Mouse (Mus musculus): ENCODE results near the gene Cobll1. TPM values are rescaled to one million over a fixed set of nuclear protein-coding genes. Genes with fewer than 3 reads are reported as not detected.

Cobll1 gene
- polyA plus RNA-seq, 1 experiment from 2014 or later: 20.2 TPM

DNA sequence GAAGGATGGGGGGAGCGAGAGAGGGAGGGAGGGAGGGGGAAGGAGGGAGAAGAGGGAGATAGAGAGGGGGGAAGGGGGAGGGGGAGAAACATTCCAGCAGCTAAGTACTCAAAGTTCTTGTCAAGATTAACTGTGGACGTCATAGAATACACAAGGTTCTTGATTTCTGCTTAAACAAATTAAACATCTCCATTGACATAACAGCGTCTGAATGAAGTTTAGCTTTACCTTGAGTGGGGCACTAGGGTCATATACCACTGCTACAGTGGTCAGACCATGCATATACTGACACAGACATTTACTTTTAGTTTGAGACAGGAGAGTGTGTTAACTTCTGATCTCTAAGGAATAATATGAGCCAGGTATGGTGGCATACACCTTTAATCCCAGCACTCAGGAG, 135.4 kb downstream of the Cobll1 start:
- no peak overlapping the region for H3K4me3 ChIP-seq (ENCODE audit: low read length)
- no peak for ATAC-seq
- no peak overlapping the region for H3K4me2 ChIP-seq (ENCODE audit: low read depth, low read length)
- no peaks in the 10 kb centered on the region for H3K4me1 ChIP-seq (ENCODE audit: control insufficient read depth, insufficient read depth, low read length)
- H3K27ac ChIP-seq (ENCODE audit: low read length): no peak overlapping the region
- no peaks in the 10 kb centered on the region for H3K27me3 ChIP-seq (replicated peaks; ENCODE audit: control insufficient read depth, insufficient read depth, low read length)
- no peak overlapping the region for H3K9ac ChIP-seq (ENCODE audit: low read depth, low read length)
- 49% methylated on average over 3 of the region's 3 CpGs for WGBS
- H3K36me3 ChIP-seq (ENCODE audit: control insufficient read depth, insufficient read depth, low read length): peaks cover 9% of the 10 kb centered on the region; the same call in 1 of the 2 replicates
- no peaks in the 10 kb centered on the region for H3K9me3 ChIP-seq (ENCODE audit: control insufficient read depth, low read length)

- no peak overlapping the region for H3K4me2 ChIP-seq (ENCODE audit: low read depth, low read length)
- ATAC-seq: no peak
- no peak overlapping the region for H3K4me3 ChIP-seq (ENCODE audit: low read length)
- no peak overlapping the region for H3K9ac ChIP-seq (ENCODE audit: low read depth, low read length)
- 93% methylated on average over 2 of the region's 2 CpGs for WGBS
- peaks cover 9% of the 10 kb centered on the region; the same call in 1 of the 2 replicates for H3K36me3 ChIP-seq (ENCODE audit: control insufficient read depth, insufficient read depth, low read length)
- H3K4me1 ChIP-seq (ENCODE audit: control insufficient read depth, insufficient read depth, low read length): no peaks in the 10 kb centered on the region
- H3K9me3 ChIP-seq (ENCODE audit: control insufficient read depth, low read length): no peaks in the 10 kb centered on the region
- no peaks in the 10 kb centered on the region for H3K27me3 ChIP-seq (replicated peaks; ENCODE audit: control insufficient read depth, insufficient read depth, low read length)
- H3K27ac ChIP-seq (ENCODE audit: low read length): no peak overlapping the region
These were observed 137.8 kb downstream of the Cobll1 start for GRCm38 (mm10) chr2:65101388-65101787.

- Histone ChIP-seq H3K9me3 (ENCODE audit: control insufficient read depth, low read length) (no peaks in the 10 kb centered on the region), H3K27ac (ENCODE audit: low read length) (no peak overlapping the region), H3K27me3 (replicated peaks; ENCODE audit: control insufficient read depth, insufficient read depth, low read length) (no peaks in the 10 kb centered on the region), H3K36me3 (ENCODE audit: control insufficient read depth, insufficient read depth, low read length) (peaks cover 4% of the 10 kb centered on the region; the same call in 1 of the 2 replicates), H3K4me1 (ENCODE audit: control insufficient read depth, insufficient read depth, low read length) (no peaks in the 10 kb centered on the region), H3K9ac (ENCODE audit: low read depth, low read length) (no peak overlapping the region), H3K4me3 (ENCODE audit: low read length) (no peak overlapping the region), H3K4me2 (ENCODE audit: low read depth, low read length) (no peak overlapping the region)
- WGBS: 94% methylated on average over 1 of the region's 1 CpGs
- no peak for ATAC-seq
These were observed 139.2 kb downstream of the Cobll1 start for GRCm38 (mm10) chr2:65100001-65100400.

- ATAC-seq: 0 out of 2 replicates have a peak, but pooled peaks have one; percentile 40
- H3K4me3 ChIP-seq (ENCODE audit: low read length): no peak overlapping the region
- no peaks in the 10 kb centered on the region for H3K36me3 ChIP-seq (ENCODE audit: control insufficient read depth, insufficient read depth, low read length)
- no peak overlapping the region for H3K9ac ChIP-seq (ENCODE audit: low read depth, low read length)
- H3K4me1 ChIP-seq (ENCODE audit: control insufficient read depth, insufficient read depth, low read length): no peaks in the 10 kb centered on the region
- H3K4me2 ChIP-seq (ENCODE audit: low read depth, low read length): no peak overlapping the region
- no peaks in the 10 kb centered on the region for H3K27me3 ChIP-seq (replicated peaks; ENCODE audit: control insufficient read depth, insufficient read depth, low read length)
- no peaks in the 10 kb centered on the region for H3K9me3 ChIP-seq (ENCODE audit: control insufficient read depth, low read length)
- 55% methylated on average over 6 of the region's 6 CpGs for WGBS
- no peak overlapping the region for H3K27ac ChIP-seq (ENCODE audit: low read length)
These were observed 143.6 kb downstream of the Cobll1 start for GRCm38 (mm10) chr2:65095571-65095970.

DNA sequence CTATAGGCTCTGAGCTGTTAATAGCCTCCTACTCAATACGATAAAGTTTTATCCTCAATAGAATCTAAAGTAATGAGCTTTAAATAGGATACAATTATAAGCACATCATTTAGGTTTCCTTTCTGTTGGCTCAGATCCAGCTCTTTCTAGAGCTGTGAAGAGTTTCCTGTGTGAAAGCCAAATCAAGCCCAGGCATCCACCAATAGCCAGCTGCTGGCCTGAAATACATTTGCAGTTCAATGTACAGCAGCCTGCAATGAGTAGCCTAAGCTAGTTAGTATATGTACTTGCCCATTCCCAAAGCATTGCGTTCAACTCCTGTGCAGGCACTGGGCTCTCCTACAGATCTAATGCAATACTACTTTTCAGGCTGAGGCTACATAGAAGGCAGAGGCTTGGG, 145.2 kb downstream of the Cobll1 start:
- WGBS: 74% methylated on average over 2 of the region's 2 CpGs
- no peak overlapping the region for H3K27ac ChIP-seq (ENCODE audit: low read length)
- no peak for ATAC-seq
- H3K36me3 ChIP-seq (ENCODE audit: control insufficient read depth, insufficient read depth, low read length): no peaks in the 10 kb centered on the region
- H3K9ac ChIP-seq (ENCODE audit: low read depth, low read length): no peak overlapping the region
- no peaks in the 10 kb centered on the region for H3K27me3 ChIP-seq (replicated peaks; ENCODE audit: control insufficient read depth, insufficient read depth, low read length)
- no peak overlapping the region for H3K4me3 ChIP-seq (ENCODE audit: low read length)
- no peaks in the 10 kb centered on the region for H3K9me3 ChIP-seq (ENCODE audit: control insufficient read depth, low read length)
- H3K4me2 ChIP-seq (ENCODE audit: low read depth, low read length): no peak overlapping the region
- no peaks in the 10 kb centered on the region for H3K4me1 ChIP-seq (ENCODE audit: control insufficient read depth, insufficient read depth, low read length)

DNA sequence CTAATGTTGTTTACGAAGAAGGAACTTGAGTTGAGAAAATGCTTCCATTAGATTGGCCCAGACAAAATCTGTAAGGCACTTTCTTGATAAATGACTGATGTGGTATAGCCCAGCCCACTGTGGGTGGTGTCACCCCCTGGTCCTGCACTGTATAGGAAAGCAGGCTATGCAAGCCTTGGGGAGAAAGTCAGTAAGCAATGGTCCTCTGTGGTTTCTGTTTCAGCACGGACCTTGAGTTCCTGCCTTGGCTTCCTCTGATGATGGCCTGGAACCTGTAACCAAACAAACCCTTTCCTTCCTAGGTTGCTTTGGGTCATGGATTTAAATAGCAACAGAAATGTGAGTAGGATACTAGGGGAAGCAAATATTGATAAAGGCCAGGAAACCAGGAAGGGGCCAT, 148.2 kb downstream of the Cobll1 start:
- H3K27ac ChIP-seq (ENCODE audit: low read length): no peak overlapping the region
- WGBS: 80% methylated on average over 2 of the region's 2 CpGs
- ATAC-seq: no peak

GRCm38 (mm10) chr2:65087197-65087596, 152.0 kb downstream of the Cobll1 start:
- H3K27me3 ChIP-seq (replicated peaks; ENCODE audit: control insufficient read depth, insufficient read depth, low read length): no peaks in the 10 kb centered on the region
- no peak for ATAC-seq
- H3K27ac ChIP-seq (ENCODE audit: low read length): no peak overlapping the region
- no peak overlapping the region for H3K9ac ChIP-seq (ENCODE audit: low read depth, low read length)
- no peak overlapping the region for H3K4me2 ChIP-seq (ENCODE audit: low read depth, low read length)
- H3K4me3 ChIP-seq (ENCODE audit: low read length): no peak overlapping the region
- H3K9me3 ChIP-seq (ENCODE audit: control insufficient read depth, low read length): no peaks in the 10 kb centered on the region
- 84% methylated on average over 3 of the region's 3 CpGs for WGBS
- no peaks in the 10 kb centered on the region for H3K4me1 ChIP-seq (ENCODE audit: control insufficient read depth, insufficient read depth, low read length)
- H3K36me3 ChIP-seq (ENCODE audit: control insufficient read depth, insufficient read depth, low read length): no peaks in the 10 kb centered on the region

More for the DNA sequence above, 148.2 kb downstream of the Cobll1 start:
- Histone ChIP-seq H3K4me3 (ENCODE audit: low read length) (no peak overlapping the region), H3K9me3 (ENCODE audit: control insufficient read depth, low read length) (no peaks in the 10 kb centered on the region), H3K4me1 (ENCODE audit: control insufficient read depth, insufficient read depth, low read length) (no peaks in the 10 kb centered on the region), H3K36me3 (ENCODE audit: control insufficient read depth, insufficient read depth, low read length) (no peaks in the 10 kb centered on the region), H3K4me2 (ENCODE audit: low read depth, low read length) (no peak overlapping the region), H3K27me3 (replicated peaks; ENCODE audit: control insufficient read depth, insufficient read depth, low read length) (no peaks in the 10 kb centered on the region), H3K9ac (ENCODE audit: low read depth, low read length) (no peak overlapping the region)

GRCm38 (mm10) chr2:65083411-65083810, 155.8 kb downstream of the Cobll1 start:
- H3K9me3 ChIP-seq (ENCODE audit: control insufficient read depth, low read length): no peaks in the 10 kb centered on the region
- no peak overlapping the region for H3K27ac ChIP-seq (ENCODE audit: low read length)
- no peak overlapping the region for H3K4me2 ChIP-seq (ENCODE audit: low read depth, low read length)
- no peak overlapping the region for H3K9ac ChIP-seq (ENCODE audit: low read depth, low read length)
- no peaks in the 10 kb centered on the region for H3K27me3 ChIP-seq (replicated peaks; ENCODE audit: control insufficient read depth, insufficient read depth, low read length)
- H3K36me3 ChIP-seq (ENCODE audit: control insufficient read depth, insufficient read depth, low read length): no peaks in the 10 kb centered on the region
- no peaks in the 10 kb centered on the region for H3K4me1 ChIP-seq (ENCODE audit: control insufficient read depth, insufficient read depth, low read length)
- no peak for ATAC-seq
- H3K4me3 ChIP-seq (ENCODE audit: low read length): no peak overlapping the region

DNA sequence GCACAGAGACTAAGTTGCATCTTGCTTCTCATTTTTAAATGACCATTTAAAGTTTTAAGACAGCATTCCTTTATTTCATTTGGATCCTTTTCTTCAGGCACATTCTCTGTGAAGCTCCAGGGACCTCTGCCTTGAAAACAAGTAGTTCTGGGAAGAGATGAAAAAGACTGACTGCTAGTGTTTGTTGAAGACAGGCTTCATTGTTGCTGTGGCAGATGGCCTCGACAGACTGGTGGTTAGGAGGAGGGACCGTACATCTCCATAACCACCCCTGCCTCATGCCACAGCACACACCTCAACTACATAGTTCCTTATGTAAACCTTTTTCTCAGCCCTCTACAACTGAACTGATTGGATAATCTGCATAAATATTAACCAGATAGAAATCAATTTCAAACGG, 161.7 kb downstream of the Cobll1 start:
- no peaks in the 10 kb centered on the region for H3K36me3 ChIP-seq (ENCODE audit: control insufficient read depth, insufficient read depth, low read length)
- H3K9me3 ChIP-seq (ENCODE audit: control insufficient read depth, low read length): no peaks in the 10 kb centered on the region
- H3K27ac ChIP-seq (ENCODE audit: low read length): no peak overlapping the region
- H3K4me3 ChIP-seq (ENCODE audit: low read length): no peak overlapping the region
- no peak for ATAC-seq
- WGBS: 66% methylated on average over 3 of the region's 3 CpGs
- no peaks in the 10 kb centered on the region for H3K4me1 ChIP-seq (ENCODE audit: control insufficient read depth, insufficient read depth, low read length)
- no peak overlapping the region for H3K4me2 ChIP-seq (ENCODE audit: low read depth, low read length)
- no peaks in the 10 kb centered on the region for H3K27me3 ChIP-seq (replicated peaks; ENCODE audit: control insufficient read depth, insufficient read depth, low read length)
- no peak overlapping the region for H3K9ac ChIP-seq (ENCODE audit: low read depth, low read length)

GRCm38 (mm10) chr2:65075840-65076239, 163.4 kb downstream of the Cobll1 start:
- 91% methylated on average over 5 of the region's 5 CpGs for WGBS
- Histone ChIP-seq H3K4me1 (ENCODE audit: control insufficient read depth, insufficient read depth, low read length) (no peaks in the 10 kb centered on the region), H3K4me2 (ENCODE audit: low read depth, low read length) (no peak overlapping the region), H3K36me3 (ENCODE audit: control insufficient read depth, insufficient read depth, low read length) (no peaks in the 10 kb centered on the region), H3K27me3 (replicated peaks; ENCODE audit: control insufficient read depth, insufficient read depth, low read length) (no peaks in the 10 kb centered on the region), H3K9ac (ENCODE audit: low read depth, low read length) (no peak overlapping the region), H3K4me3 (ENCODE audit: low read length) (no peak overlapping the region), H3K27ac (ENCODE audit: low read length) (no peak overlapping the region), H3K9me3 (ENCODE audit: control insufficient read depth, low read length) (no peaks in the 10 kb centered on the region)
- no peak for ATAC-seq

Data from intestine, embryonic 16.5 days (tissue).